Mouse (Mus musculus) cortical plate, adult 2 months (tissue): ENCODE measurements at regions not wholly inside any gene's neighbourhood (a gene's known extent, or its start where the extent isn't known, plus 50 kb on each side); places are given as distances from the start of the nearest gene placed in this dataset.

Source experiments
- CTCF ChIP-seq: fragments of 200-500 bp; IDR thresholded peaks from 2 replicates; pipeline ENCODE4 v1.5.1; 2011; ENCODE audit warnings: mild to moderate bottlenecking, control low read depth, low read length; ENCODE audit not compliant: insufficient read depth; ENCODE audit errors: extremely low read depth
- POLR2A ChIP-seq: fragments of 200-500 bp; IDR thresholded peaks from 2 replicates; pipeline ENCODE4 v1.6.1; 2011; ENCODE audit warnings: mild to moderate bottlenecking, low read length, control low read depth; ENCODE audit not compliant: insufficient read depth; ENCODE audit errors: extremely low read depth

DNA sequence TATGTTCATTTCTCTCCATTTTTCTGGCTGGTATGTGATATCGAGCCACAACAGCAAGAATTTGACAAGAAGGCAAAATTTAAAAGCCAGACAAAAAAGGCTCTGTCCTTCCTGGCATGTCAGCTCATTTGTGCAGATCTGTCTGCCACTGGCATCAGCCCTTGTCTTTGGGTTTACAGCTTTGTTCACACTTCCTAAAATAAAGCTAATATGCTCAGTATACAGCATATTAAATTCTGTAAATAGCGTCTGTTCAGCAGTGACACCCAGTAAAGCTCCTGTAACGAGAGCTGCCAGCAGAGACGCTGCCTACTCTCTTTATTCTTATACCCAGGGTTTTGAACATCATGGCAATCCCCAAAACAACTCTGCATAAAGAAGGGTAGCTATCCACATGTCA lies 401.5 kb downstream of the Cbln4 start:
- TF ChIP-seq CTCF (no peak), POLR2A (no peak)
